ENCODE assay signal across 8 mouse cellular contexts in the genomic region with DNA sequence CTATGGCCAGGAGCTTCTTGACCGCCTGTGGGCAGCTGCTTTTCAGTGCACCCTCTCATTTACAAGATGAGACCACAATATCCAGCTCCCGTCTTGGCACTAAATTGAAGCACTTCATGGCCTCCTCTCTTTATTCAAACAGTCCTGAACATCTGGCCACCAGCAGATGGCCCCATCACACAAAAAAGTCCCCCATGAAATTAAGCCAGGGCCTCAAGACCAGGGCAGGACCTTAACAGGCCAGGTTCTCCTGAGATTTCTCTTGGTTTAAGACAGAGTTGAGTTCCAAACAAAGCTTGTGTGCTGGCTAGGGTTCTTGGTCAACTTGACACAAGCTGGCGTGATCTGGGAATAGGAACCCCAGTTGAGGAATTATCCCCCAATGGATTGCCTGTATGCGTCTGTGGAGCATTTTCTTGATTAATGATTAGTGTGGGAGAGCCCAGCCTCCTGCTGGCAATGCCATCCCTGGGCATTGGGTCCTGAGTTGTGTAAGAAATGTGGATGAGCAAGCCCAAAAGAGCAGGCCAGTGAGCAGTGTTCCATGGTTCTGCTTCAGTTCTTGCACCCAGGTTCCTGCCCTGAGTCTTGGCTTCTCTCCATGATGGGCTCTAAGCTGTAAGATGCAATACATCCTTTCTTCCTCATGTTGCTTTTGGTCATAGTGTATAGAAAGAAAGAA.
DNase-seq lines count a peak whose midpoint lies in the region; ATAC-seq lines count a peak whose summit lies in the region.

No protein-coding gene starts in this region.

- H3K27ac ChIP-seq in forebrain, embryonic 11.5 days (ENCODE audit: low read depth, low read length): no peak overlapping the region
- H3K27ac ChIP-seq in forebrain, embryonic 15.5 days (replicated peaks): no peak overlapping the region
- no peak overlapping the region for H3K27ac ChIP-seq in intestine, embryonic 15.5 days

- H3K9me3 ChIP-seq in forebrain, embryonic 11.5 days (ENCODE audit: control insufficient read depth, low read length): no peaks in the 10 kb centered on the region
- H3K9me3 ChIP-seq in forebrain, embryonic 15.5 days: no peaks in the 10 kb centered on the region
- H3K9me3 ChIP-seq in intestine, embryonic 15.5 days: no peaks in the 10 kb centered on the region

- no peaks in the 10 kb centered on the region for H3K36me3 ChIP-seq in forebrain, embryonic 11.5 days (ENCODE audit: control insufficient read depth, insufficient read depth, low read length)
- no peaks in the 10 kb centered on the region for H3K36me3 ChIP-seq in forebrain, embryonic 15.5 days
- no peaks in the 10 kb centered on the region for H3K36me3 ChIP-seq in intestine, embryonic 15.5 days

- H3K4me1 ChIP-seq in forebrain, embryonic 11.5 days (replicated peaks; ENCODE audit: control insufficient read depth, insufficient read depth, low read length): no peaks in the 10 kb centered on the region
- H3K4me1 ChIP-seq in forebrain, embryonic 15.5 days: no peaks in the 10 kb centered on the region
- no peaks in the 10 kb centered on the region for H3K4me1 ChIP-seq in intestine, embryonic 15.5 days (replicated peaks)

- no peak overlapping the region for H3K4me3 ChIP-seq in forebrain, embryonic 11.5 days (ENCODE audit: low read depth, low read length)
- no peak overlapping the region for H3K4me3 ChIP-seq in forebrain, embryonic 15.5 days
- no peak overlapping the region for H3K4me3 ChIP-seq in intestine, embryonic 15.5 days (replicated peaks)

- H3K27me3 ChIP-seq in forebrain, embryonic 11.5 days (ENCODE audit: control insufficient read depth, insufficient read depth, low read length): no peaks in the 10 kb centered on the region
- no peaks in the 10 kb centered on the region for H3K27me3 ChIP-seq in forebrain, embryonic 15.5 days
- H3K27me3 ChIP-seq in intestine, embryonic 15.5 days (replicated peaks): no peaks in the 10 kb centered on the region

- H3K9ac ChIP-seq in forebrain, embryonic 11.5 days (ENCODE audit: low read length): no peak overlapping the region
- no peak overlapping the region for H3K9ac ChIP-seq in forebrain, embryonic 15.5 days (replicated peaks)
- no peak overlapping the region for H3K9ac ChIP-seq in intestine, embryonic 15.5 days

- DNase-seq in forebrain, embryonic 11.5 days (ENCODE audit: low spot score): peak; percentile 64
- peak; percentile 18 to 21 for DNase-seq in urinary bladder, postnatal 36 days (ENCODE audit: low spot score in 2 of 2)
- no peak for DNase-seq in urinary bladder, postnatal 25 days (ENCODE audit: low spot score)
- DNase-seq in embryo, embryonic 11.5 days (ENCODE audit: low read depth, low spot score): peak; percentile 31
- DNase-seq in lung, adult 18-20 months: peak; percentile 39 to 41
- DNase-seq in spleen, postnatal 10 days (ENCODE audit: low spot score in 2 of 2): peak; percentile 8 to 50

- peak; percentile 36; the same call in 1 of the 2 replicates for ATAC-seq in forebrain, embryonic 11.5 days (replicated peaks; ENCODE audit: low FRiP score)
- ATAC-seq in forebrain, embryonic 15.5 days (replicated peaks): no peak
- ATAC-seq in intestine, embryonic 15.5 days: peak; percentile 51

- H3K4me2 ChIP-seq in forebrain, embryonic 11.5 days (ENCODE audit: low read depth, low read length, severe bottlenecking): no peak overlapping the region
- H3K4me2 ChIP-seq in forebrain, embryonic 15.5 days (replicated peaks): no peak overlapping the region
- no peak overlapping the region for H3K4me2 ChIP-seq in intestine, embryonic 15.5 days (replicated peaks)

- 76% methylated on average over 4 of the region's 4 CpGs for WGBS in forebrain, embryonic 11.5 days
- 65% methylated on average over 4 of the region's 4 CpGs for WGBS in forebrain, embryonic 15.5 days
- WGBS in intestine, embryonic 15.5 days: 63% methylated on average over 4 of the region's 4 CpGs
